Mouse (Mus musculus) C2C12 (cell line): ENCODE data around the gene Cbr4.

ENCODE experiments used
- CEBPB ChIP-seq: IDR thresholded peaks from one replicate; pipeline ENCODE4 v1.6.1; 2011; ENCODE audit warnings: low read depth, mild to moderate bottlenecking, control low read depth, moderate library complexity
- CTCF ChIP-seq: IDR thresholded peaks from one replicate; pipeline ENCODE4 v1.5.1; 2011; ENCODE audit not compliant: control insufficient read depth, insufficient read depth, insufficient read length
- FOSL1 ChIP-seq: IDR thresholded peaks from one replicate; pipeline ENCODE4 v1.8.0; 2011; ENCODE audit warnings: mild to moderate bottlenecking, low read length; ENCODE audit not compliant: poor library complexity, insufficient read depth, severe bottlenecking
- MAX ChIP-seq: IDR thresholded peaks from one replicate; pipeline ENCODE4 v1.6.1; 2011; ENCODE audit warnings: mild to moderate bottlenecking, control low read depth
- MYOD1 ChIP-seq: IDR thresholded peaks from one replicate; pipeline ENCODE4 v1.6.1; 2011; ENCODE audit warnings: low read depth; ENCODE audit not compliant: control insufficient read depth, insufficient read length
- USF1 ChIP-seq: IDR thresholded peaks from one replicate; pipeline ENCODE4 v1.6.1; 2011; ENCODE audit warnings: low read depth, mild to moderate bottlenecking, control low read depth, moderate library complexity

DNA sequence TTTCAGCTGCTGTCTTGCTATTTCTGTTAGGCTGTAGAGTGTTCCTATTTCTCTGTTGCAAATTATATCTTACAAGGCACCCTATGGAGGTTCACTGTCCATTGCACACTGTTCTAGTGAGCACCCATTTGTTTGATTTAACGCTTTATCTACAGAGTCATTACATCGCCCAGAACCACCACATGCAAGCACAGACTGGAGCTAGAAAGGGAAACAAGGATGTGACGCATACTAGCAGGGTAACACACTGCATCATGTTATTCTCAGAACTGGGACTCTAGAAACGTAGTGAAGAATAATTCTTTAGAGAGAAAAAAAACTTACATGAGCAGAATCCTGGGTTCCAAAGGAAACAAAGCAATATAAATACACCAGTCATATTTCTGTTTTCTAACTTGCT lies 17.3 kb upstream of the Cbr4 start:
- TF ChIP-seq USF1 (no peak), MAX (no peak), CTCF (no peak), MYOD1 (no peak), CEBPB (no peak), FOSL1 (no peak)
